Mouse (Mus musculus) megakaryocyte, embryonic 14.5 days (primary cell): ENCODE measurements at regions not wholly inside any gene's neighbourhood (a gene's known extent, or its start where the extent isn't known, plus 50 kb on each side); places are given as distances from the start of the nearest gene placed in this dataset.

ENCODE experiments used
- FLI1 ChIP-seq: IDR thresholded peaks from 2 replicates; pipeline ENCODE4 v1.6.1; 2012; ENCODE audit warnings: low read length, inconsistent platforms, mixed read lengths
- GATA1 ChIP-seq: IDR thresholded peaks from 3 replicates; pipeline ENCODE4 v1.6.1; 2012; ENCODE audit warnings: mixed read lengths, low read length, inconsistent platforms, borderline replicate concordance

GRCm38 (mm10) chr2:117747136-117747535 is 364.5 kb upstream of the Thbs1 start:
- TF ChIP-seq GATA1 = no peak
- TF ChIP-seq FLI1 = no peak
